Mouse (Mus musculus) hindbrain, embryonic 12.5 days (tissue): ENCODE results near the gene Zfp984. TPM values are rescaled to one million over a fixed set of nuclear protein-coding genes. Genes with fewer than 3 reads are reported as not detected.
A peak's percentile ranks its signal among the peaks of the same experiment; 100 is the strongest.
"Not testable (repeated sequence)": the region's sequence is repeated elsewhere in the genome, so short reads cannot be mapped to it uniquely, and the experiment has no call there.

Source experiments
- ATAC-seq: fragments of 200-750 bp; cut with Nextera tagmentation; 2 replicates; pipeline ENCODE4 v1.8.0; 2017; ENCODE audit warnings: moderate TSS enrichment; ENCODE audit not compliant: low FRiP score
- H3K27ac ChIP-seq: fragments of 300-500 bp; sonication (generic); 2 replicates; pipeline ENCODE4 v1.5.1; 2016; ENCODE audit warnings: mild to moderate bottlenecking
- H3K27me3 ChIP-seq: fragments of 300-500 bp; sonication (generic); 2 replicates; pipeline ENCODE4 v1.6.1; 2016; ENCODE audit warnings: mild to moderate bottlenecking
- H3K36me3 ChIP-seq: fragments of 300-500 bp; sonication (generic); 2 replicates; pipeline ENCODE4 v1.6.1; 2016; ENCODE audit warnings: mild to moderate bottlenecking
- H3K4me1 ChIP-seq: fragments of 300-500 bp; sonication (generic); 2 replicates; pipeline ENCODE4 v1.6.1; 2016
- H3K4me2 ChIP-seq: fragments of 300-500 bp; sonication (generic); replicated peaks from 2 replicates; pipeline ENCODE4 v1.6.1; 2016; ENCODE audit warnings: mild to moderate bottlenecking
- H3K4me3 ChIP-seq: fragments of 300-500 bp; sonication (generic); 2 replicates; pipeline ENCODE4 v1.5.1; 2016; ENCODE audit warnings: mild to moderate bottlenecking
- H3K9ac ChIP-seq: fragments of 300-500 bp; sonication (generic); 2 replicates; pipeline ENCODE4 v1.6.1; 2016; ENCODE audit warnings: mild to moderate bottlenecking, moderate library complexity
- H3K9me3 ChIP-seq: fragments of 300-500 bp; sonication (generic); replicated peaks from 2 replicates; pipeline ENCODE4 v1.6.1; 2016; ENCODE audit warnings: mild to moderate bottlenecking
- WGBS: fragments of 180-500 bp; shearing (Covaris S2); methylation state at CpG from one replicate; pipeline ENCODE4 v1.1.7; 2016; 5-methylcytosine and 5-hydroxymethylcytosine counted together
- polyA plus RNA-seq: library from polyadenylated mRNA; unstranded; fragments of >200 nt; fragmentation: Nextera tagmentation; extraction: Ambion mirVana; gene quantifications from 2 replicates; pipeline ENCODE4 v1.2.1, GENCODE M21; 2016

The Zfp984 gene
- polyA plus RNA-seq, 1 experiment from 2014 or later: 6.6 TPM

DNA sequence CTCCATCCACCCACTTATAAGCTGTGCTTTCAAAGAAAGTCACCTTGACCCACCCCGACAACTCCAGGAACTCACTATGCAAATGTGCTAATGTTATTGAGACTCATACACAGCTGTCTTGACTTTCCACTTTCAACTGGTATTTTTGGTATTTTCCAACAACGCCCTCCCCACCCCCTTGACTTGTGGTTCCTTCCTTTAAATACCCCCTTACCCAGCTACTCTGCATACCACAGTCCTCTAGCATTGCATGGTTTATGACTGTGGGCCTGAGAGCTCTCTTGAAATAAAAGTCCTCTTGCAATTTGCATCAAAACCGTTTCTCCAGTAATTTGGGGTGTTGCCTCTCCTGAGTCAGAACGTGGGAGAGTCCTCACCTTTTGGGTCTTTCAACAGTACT lies 1.1 kb downstream of the Zfp984 start:
- not testable (repeated sequence) for H3K9me3 ChIP-seq, H3K4me1 ChIP-seq, H3K27me3 ChIP-seq, H3K36me3 ChIP-seq, H3K9ac ChIP-seq, H3K27ac ChIP-seq, ATAC-seq, H3K4me3 ChIP-seq
- 77% methylated on average over 4 of the region's 4 CpGs for WGBS
- peak overlapping the region; percentile 65 for H3K4me2 ChIP-seq

DNA sequence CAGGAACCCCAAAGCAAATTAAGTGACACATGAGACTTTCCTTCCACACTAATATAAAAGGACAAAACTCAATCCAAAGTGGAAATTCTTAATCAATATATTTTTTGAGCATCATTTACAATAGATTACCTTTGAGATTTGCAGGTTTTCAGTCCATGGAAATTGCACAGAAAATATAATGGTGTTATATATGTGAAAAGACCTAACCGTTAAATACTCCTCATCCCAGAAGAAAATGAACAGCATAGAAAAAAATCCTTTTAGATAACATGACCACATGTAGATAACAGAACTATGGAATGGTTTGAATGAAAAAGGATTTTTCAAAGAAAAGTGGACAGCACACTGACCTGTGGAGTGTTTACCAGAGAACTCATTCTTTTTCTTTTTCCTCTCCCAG lies 14.3 kb downstream of the Zfp984 start:
- H3K4me3 ChIP-seq, H3K27ac ChIP-seq, H3K36me3 ChIP-seq, H3K27me3 ChIP-seq, H3K9ac ChIP-seq, H3K4me2 ChIP-seq, ATAC-seq, H3K4me1 ChIP-seq: not testable (repeated sequence)
- 92% methylated on average over 1 of the region's 1 CpGs for WGBS
- H3K9me3 ChIP-seq: peaks cover 22% of the 10 kb centered on the region

DNA sequence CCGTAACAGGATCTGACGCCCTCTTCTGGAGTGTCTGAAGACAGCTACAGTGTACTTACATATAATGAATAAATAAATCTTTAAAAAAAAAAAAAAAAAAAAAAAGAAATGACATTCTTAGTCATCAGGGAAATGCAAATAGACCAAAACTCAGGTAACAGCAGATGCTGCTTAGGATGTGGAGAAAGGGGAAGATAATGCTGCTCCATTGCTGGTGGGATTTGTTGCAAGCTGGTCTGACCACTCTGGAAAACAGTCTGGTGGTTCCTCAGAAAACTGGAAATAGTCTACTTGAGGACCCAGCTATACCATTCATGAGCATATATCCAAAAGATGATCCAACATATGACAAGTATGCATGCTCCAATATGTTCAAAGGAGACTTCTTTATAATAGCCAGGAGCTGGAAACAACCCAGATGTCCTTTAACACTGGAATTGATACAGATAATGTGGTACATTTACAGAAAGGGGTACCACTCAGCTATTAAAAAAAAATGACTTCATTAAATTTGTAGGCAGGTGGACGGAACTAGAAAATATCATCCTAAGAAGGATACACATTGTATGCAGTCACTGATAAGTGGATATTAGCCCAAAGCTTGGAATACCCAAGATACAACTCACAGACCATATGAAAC lies 15.4 kb downstream of the Zfp984 start:
- H3K36me3 ChIP-seq, H3K9ac ChIP-seq, H3K27ac ChIP-seq, ATAC-seq, H3K4me3 ChIP-seq, H3K4me1 ChIP-seq, H3K4me2 ChIP-seq, H3K27me3 ChIP-seq: not testable (repeated sequence)
- peaks cover 22% of the 10 kb centered on the region for H3K9me3 ChIP-seq
- 98% methylated on average over 2 of the region's 3 CpGs for WGBS

DNA sequence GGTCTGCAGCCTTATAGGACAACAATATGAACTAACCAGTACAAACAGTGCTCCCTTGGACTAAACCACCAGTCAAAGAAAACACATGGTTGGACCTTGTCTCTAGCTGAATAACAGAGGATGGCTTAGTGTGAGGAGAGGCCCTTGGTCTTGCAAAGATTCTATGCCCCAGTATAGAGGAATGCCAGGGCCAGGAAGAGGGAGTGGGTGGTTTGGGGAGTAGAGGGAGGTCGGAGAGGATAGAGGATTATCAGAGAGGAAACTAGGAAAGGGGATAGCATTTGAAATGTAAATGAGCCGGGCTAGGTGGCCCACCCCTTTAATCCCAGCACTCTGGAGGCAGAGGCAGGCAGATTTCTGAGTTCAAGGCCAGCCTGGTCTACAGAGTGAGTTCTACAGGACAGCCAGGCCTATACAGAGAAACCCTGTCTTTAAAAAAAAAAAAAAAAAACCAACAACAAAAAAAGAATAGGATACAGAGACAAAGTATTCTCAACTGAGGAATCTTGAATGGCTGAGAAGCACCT lies 16.1 kb downstream of the Zfp984 start:
- not testable (repeated sequence) for H3K4me3 ChIP-seq, H3K36me3 ChIP-seq, H3K27me3 ChIP-seq, H3K4me1 ChIP-seq, H3K4me2 ChIP-seq, H3K27ac ChIP-seq, H3K9ac ChIP-seq
- 0 out of 2 replicates have a peak, but pooled peaks have one; percentile 46 for ATAC-seq
- 65% methylated on average over 2 of the region's 2 CpGs for WGBS
- peaks cover 29% of the 10 kb centered on the region for H3K9me3 ChIP-seq

DNA sequence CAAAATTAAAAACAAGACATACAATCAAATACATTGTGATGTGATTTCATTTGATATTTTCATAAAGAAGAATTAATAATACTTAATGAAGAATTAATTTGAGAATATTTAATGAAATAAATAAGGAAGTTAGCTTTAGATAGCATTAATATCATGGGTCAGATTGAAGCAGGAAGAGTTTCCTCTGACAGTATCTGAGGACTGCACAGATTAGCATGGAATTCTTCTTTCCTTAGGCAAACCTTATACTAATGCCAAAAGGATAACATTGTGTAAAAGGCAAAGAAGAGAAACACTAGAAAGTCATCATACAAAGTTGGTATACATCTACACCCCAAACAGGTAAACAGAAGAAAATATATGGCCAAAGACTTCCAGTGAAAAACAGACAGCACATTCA lies 17.9 kb downstream of the Zfp984 start:
- H3K4me1 ChIP-seq, H3K9ac ChIP-seq, H3K4me3 ChIP-seq, H3K36me3 ChIP-seq, H3K27me3 ChIP-seq, ATAC-seq, H3K4me2 ChIP-seq, H3K27ac ChIP-seq: not testable (repeated sequence)
- H3K9me3 ChIP-seq: peaks cover 32% of the 10 kb centered on the region

DNA sequence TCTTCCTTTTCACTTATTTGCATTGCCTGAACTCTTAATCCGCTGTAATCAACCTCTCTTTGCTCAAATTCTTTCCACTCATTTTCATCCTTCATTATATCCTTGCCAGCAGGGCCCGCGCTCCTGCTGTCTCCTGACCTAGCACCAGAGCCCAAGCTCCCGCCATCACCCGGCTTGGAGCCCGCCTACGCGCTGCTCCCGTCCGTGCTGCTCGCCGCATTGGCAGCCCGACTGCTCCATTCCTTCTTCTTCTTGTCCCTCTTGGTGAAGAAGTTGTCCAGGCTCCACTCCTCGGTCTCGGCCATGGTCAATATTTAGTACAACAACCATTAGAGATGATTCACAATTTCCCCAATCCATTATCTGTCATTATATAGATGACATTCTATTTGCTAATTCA lies 63.3 kb downstream of the Zfp984 start:
- not testable (repeated sequence) for H3K27ac ChIP-seq, H3K4me2 ChIP-seq, H3K27me3 ChIP-seq, H3K9ac ChIP-seq, ATAC-seq, H3K36me3 ChIP-seq, H3K4me1 ChIP-seq, H3K9me3 ChIP-seq, H3K4me3 ChIP-seq
- WGBS: 93% methylated on average over 14 of the region's 15 CpGs

DNA sequence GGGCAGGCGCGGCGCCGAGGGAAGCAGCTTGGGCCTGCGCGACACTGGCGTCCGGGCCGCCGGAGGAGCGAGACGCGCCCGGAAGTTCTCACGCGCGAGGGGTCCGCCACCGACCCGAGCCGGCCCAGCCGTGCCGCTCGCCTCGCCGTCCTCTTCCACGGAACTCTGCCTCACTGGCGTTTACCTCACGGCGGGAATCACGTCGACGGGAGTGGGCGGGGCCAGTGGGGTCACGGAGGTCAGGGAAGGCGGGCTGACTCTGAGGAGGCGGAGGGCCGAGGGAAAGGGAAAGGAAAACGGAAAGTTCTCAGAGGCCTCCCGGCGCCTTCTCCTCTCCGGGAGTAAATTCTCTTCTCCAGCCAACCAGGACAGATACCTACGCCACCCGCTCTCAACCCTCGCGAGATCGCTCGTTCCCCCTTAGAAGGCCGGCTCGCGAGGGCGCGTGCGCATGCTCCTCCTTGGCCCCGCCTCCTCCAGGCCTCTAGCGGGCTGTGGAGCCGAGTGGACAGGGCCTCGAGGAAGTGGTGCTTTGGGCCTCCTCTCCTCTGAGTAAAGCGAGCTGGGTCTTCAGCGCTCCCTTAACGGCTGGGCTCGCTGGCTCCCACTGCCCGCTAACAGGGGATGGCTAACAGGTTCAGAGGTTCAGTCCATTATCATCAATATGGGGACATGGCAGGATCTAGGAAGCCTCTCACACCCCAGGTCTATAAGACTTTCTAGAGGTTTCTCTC lies 70.8 kb downstream of the Zfp984 start:
- H3K36me3 ChIP-seq, ATAC-seq, H3K9me3 ChIP-seq, H3K4me1 ChIP-seq, H3K27me3 ChIP-seq, H3K27ac ChIP-seq: not testable (repeated sequence)
- WGBS: 28% methylated on average over 62 of the region's 63 CpGs
- Histone ChIP-seq H3K9ac (0 out of 2 replicates have a peak overlapping the region, but pooled peaks have one; percentile 18), H3K4me2 (peak overlapping the region; percentile 48), H3K4me3 (peak overlapping the region; percentile 34)

Other genes starting within 250 kb of the Zfp984 start
- gene Zfp979, start 167.3 kb downstream of the Zfp984 start, polyA plus RNA-seq: 2.4 and 2.8 TPM in 2 replicates
- gene Zfp534, start 107.2 kb downstream of the Zfp984 start, polyA plus RNA-seq: not detected in 2 replicates
- 5.9 and 6.3 TPM in 2 replicates for gene Zfp933, start 38.6 kb upstream of the Zfp984 start, polyA plus RNA-seq
- gene Miip, start 59.0 kb upstream of the Zfp984 start, polyA plus RNA-seq: 45.2 and 46.1 TPM in 2 replicates
- 13.5 and 13.8 TPM in 2 replicates for gene Fv1, start 59.2 kb upstream of the Zfp984 start, polyA plus RNA-seq
- 69.7 and 73.1 TPM in 2 replicates for gene Mfn2, start 94.9 kb upstream of the Zfp984 start, polyA plus RNA-seq
- gene Plod1, start 127.0 kb upstream of the Zfp984 start, polyA plus RNA-seq: 41.7 and 46.3 TPM in 2 replicates
- 26.7 and 27.7 TPM in 2 replicates for gene 2510039O18Rik, start 131.1 kb upstream of the Zfp984 start, polyA plus RNA-seq
- gene Nppb, start 176.0 kb upstream of the Zfp984 start, polyA plus RNA-seq: 0.57 TPM in 1 of 2 replicates, not detected in the other
- 1.6 and 1.9 TPM in 2 replicates for gene Nppa, start 190.9 kb upstream of the Zfp984 start, polyA plus RNA-seq
- 27.5 and 28.7 TPM in 2 replicates for gene Clcn6, start 229.0 kb upstream of the Zfp984 start, polyA plus RNA-seq
- 34.5 and 34.9 TPM in 2 replicates for gene Mthfr, start 229.3 kb upstream of the Zfp984 start, polyA plus RNA-seq